Mouse (Mus musculus): ENCODE results near the gene Plekhs1. TPM values are rescaled to one million over a fixed set of nuclear protein-coding genes. Genes with fewer than 3 reads are reported as not detected.

Gene Plekhs1
- polyA plus RNA-seq, 1 experiment from 2014 or later = 0.99 TPM

DNA sequence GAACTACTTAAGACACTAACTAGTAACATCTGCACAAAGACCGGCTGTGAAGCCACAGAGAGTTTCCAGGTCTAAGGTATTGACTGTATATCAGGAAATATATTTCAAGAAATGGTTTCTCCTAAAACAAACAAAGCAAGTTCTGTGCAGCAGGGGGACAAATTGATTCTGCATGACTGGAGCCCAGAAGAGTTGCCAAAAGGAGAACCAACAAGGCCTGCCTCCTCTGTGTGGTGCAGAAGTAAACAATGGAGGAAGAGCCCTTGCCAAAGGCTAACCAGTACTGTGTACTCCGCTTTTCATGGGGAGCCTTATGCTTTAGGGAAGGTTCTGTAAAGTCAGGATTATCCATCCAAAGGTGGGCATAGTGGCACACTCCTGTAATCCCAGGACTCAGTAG is 1.2 kb upstream of the Plekhs1 start:
- ATAC-seq = no peak
- no peak overlapping the region for H3K27ac ChIP-seq (ENCODE audit: low read depth, low read length)

DNA sequence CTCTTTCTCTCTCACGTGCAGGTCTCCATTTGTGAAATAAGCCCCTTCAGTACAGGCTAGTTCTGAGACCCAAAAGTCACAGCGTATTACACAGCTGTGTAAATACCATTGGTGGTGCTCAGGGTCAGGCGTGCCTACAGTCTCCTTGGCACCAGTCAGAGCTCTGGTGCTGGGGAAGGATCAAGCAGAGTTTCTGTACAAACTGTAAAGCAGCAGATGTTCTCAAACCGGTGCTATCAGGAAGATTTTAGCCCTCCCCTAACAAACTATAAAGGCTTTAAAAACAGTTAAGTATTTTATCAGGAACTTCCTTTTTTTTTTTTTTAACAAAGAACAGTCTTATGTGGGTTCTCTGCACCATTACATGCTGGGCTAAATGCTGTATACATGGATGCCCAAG is 1.3 kb downstream of the Plekhs1 start:
- no peak overlapping the region for H3K9ac ChIP-seq (ENCODE audit: low read depth, low read length)
- TF ChIP-seq CTCF (IDR thresholded peaks at IDR 0.05; ENCODE audit: low read depth) = no peak
- 53% methylated on average over 4 of the region's 4 CpGs for WGBS
- H3K4me2 ChIP-seq (replicated peaks; ENCODE audit: low read depth) = no peak overlapping the region
- H3K4me3 ChIP-seq (ENCODE audit: low read depth, low read length) = no peak overlapping the region
- no peaks in the 10 kb centered on the region for H3K9me3 ChIP-seq (ENCODE audit: control insufficient read depth)
- H3K27me3 ChIP-seq (replicated peaks; ENCODE audit: control insufficient read depth, insufficient read depth, low read length) = no peaks in the 10 kb centered on the region
- H3K4me1 ChIP-seq (replicated peaks; ENCODE audit: control insufficient read depth, insufficient read depth, low read length) = no peaks in the 10 kb centered on the region
- ATAC-seq = no peak
- H3K36me3 ChIP-seq (ENCODE audit: control insufficient read depth, insufficient read depth) = no peaks in the 10 kb centered on the region
- H3K27ac ChIP-seq (ENCODE audit: low read depth, low read length) = no peak overlapping the region

More for the DNA sequence above, 1.2 kb upstream of the Plekhs1 start:
- Histone ChIP-seq H3K9ac (ENCODE audit: low read depth, low read length) (no peak overlapping the region), H3K9me3 (ENCODE audit: control insufficient read depth) (no peaks in the 10 kb centered on the region), H3K36me3 (ENCODE audit: control insufficient read depth, insufficient read depth) (no peaks in the 10 kb centered on the region), H3K4me2 (replicated peaks; ENCODE audit: low read depth) (no peak overlapping the region), H3K27me3 (replicated peaks; ENCODE audit: control insufficient read depth, insufficient read depth, low read length) (no peaks in the 10 kb centered on the region), H3K4me1 (replicated peaks; ENCODE audit: control insufficient read depth, insufficient read depth, low read length) (no peaks in the 10 kb centered on the region), H3K4me3 (ENCODE audit: low read depth, low read length) (no peak overlapping the region)
- WGBS = 74% methylated on average over 2 of the region's 2 CpGs
- no peak for TF ChIP-seq CTCF (IDR thresholded peaks at IDR 0.05; ENCODE audit: low read depth)

GRCm38 (mm10) chr19:56466486-56466885 is 5.0 kb downstream of the Plekhs1 start:
- H3K36me3 ChIP-seq (ENCODE audit: control insufficient read depth, insufficient read depth) = no peaks in the 10 kb centered on the region
- no peak overlapping the region for H3K9ac ChIP-seq (ENCODE audit: low read depth, low read length)
- TF ChIP-seq CTCF (IDR thresholded peaks at IDR 0.05; ENCODE audit: low read depth) = no peak
- H3K27ac ChIP-seq (ENCODE audit: low read depth, low read length) = no peak overlapping the region
- no peak overlapping the region for H3K4me2 ChIP-seq (replicated peaks; ENCODE audit: low read depth)
- H3K4me3 ChIP-seq (ENCODE audit: low read depth, low read length) = no peak overlapping the region
- no peaks in the 10 kb centered on the region for H3K27me3 ChIP-seq (replicated peaks; ENCODE audit: control insufficient read depth, insufficient read depth, low read length)
- no peaks in the 10 kb centered on the region for H3K4me1 ChIP-seq (replicated peaks; ENCODE audit: control insufficient read depth, insufficient read depth, low read length)
- H3K9me3 ChIP-seq (ENCODE audit: control insufficient read depth) = no peaks in the 10 kb centered on the region
- WGBS = 81% methylated on average over 8 of the region's 8 CpGs
- ATAC-seq = no peak

GRCm38 (mm10) chr19:56470286-56471020 is 9.0 kb downstream of the Plekhs1 start:
- H3K9me3 ChIP-seq (ENCODE audit: control insufficient read depth) = no peaks in the 10 kb centered on the region
- H3K27me3 ChIP-seq (replicated peaks; ENCODE audit: control insufficient read depth, insufficient read depth, low read length) = no peaks in the 10 kb centered on the region
- no peak for ATAC-seq
- WGBS = 82% methylated on average over 14 of the region's 14 CpGs
- no peak overlapping the region for H3K27ac ChIP-seq (ENCODE audit: low read depth, low read length)
- no peaks in the 10 kb centered on the region for H3K4me1 ChIP-seq (replicated peaks; ENCODE audit: control insufficient read depth, insufficient read depth, low read length)
- no peaks in the 10 kb centered on the region for H3K36me3 ChIP-seq (ENCODE audit: control insufficient read depth, insufficient read depth)
- H3K9ac ChIP-seq (ENCODE audit: low read depth, low read length) = no peak overlapping the region
- no peak overlapping the region for H3K4me3 ChIP-seq (ENCODE audit: low read depth, low read length)
- TF ChIP-seq CTCF (IDR thresholded peaks at IDR 0.05; ENCODE audit: low read depth) = no peak
- H3K4me2 ChIP-seq (replicated peaks; ENCODE audit: low read depth) = no peak overlapping the region

DNA sequence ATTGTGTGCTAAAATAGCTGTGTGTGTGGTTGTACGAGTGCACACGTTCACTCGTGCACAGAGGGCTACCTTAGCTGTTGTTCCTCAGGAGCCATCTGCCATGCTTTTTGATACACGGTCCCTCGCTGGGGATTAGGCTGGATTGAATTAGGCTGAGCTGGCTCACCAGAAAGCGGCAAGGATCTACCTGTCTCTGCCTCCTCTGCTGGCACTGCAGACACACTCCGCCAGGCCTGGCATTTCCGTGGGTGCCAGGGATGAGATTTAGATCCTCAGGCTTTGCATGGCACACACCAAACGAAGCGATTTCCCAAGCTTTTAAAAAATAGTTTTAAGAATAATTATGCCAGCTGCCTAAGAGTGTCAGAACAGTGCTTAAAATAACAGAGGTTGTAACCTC is 10.5 kb downstream of the Plekhs1 start:
- Histone ChIP-seq H3K4me2 (replicated peaks; ENCODE audit: low read depth) (no peak overlapping the region), H3K36me3 (ENCODE audit: control insufficient read depth, insufficient read depth) (no peaks in the 10 kb centered on the region), H3K4me1 (replicated peaks; ENCODE audit: control insufficient read depth, insufficient read depth, low read length) (no peaks in the 10 kb centered on the region), H3K9ac (ENCODE audit: low read depth, low read length) (no peak overlapping the region), H3K27ac (ENCODE audit: low read depth, low read length) (no peak overlapping the region), H3K4me3 (ENCODE audit: low read depth, low read length) (no peak overlapping the region), H3K27me3 (replicated peaks; ENCODE audit: control insufficient read depth, insufficient read depth, low read length) (no peaks in the 10 kb centered on the region), H3K9me3 (ENCODE audit: control insufficient read depth) (no peaks in the 10 kb centered on the region)
- no peak for TF ChIP-seq CTCF (IDR thresholded peaks at IDR 0.05; ENCODE audit: low read depth)
- no peak for ATAC-seq
- 76% methylated on average over 10 of the region's 10 CpGs for WGBS

DNA sequence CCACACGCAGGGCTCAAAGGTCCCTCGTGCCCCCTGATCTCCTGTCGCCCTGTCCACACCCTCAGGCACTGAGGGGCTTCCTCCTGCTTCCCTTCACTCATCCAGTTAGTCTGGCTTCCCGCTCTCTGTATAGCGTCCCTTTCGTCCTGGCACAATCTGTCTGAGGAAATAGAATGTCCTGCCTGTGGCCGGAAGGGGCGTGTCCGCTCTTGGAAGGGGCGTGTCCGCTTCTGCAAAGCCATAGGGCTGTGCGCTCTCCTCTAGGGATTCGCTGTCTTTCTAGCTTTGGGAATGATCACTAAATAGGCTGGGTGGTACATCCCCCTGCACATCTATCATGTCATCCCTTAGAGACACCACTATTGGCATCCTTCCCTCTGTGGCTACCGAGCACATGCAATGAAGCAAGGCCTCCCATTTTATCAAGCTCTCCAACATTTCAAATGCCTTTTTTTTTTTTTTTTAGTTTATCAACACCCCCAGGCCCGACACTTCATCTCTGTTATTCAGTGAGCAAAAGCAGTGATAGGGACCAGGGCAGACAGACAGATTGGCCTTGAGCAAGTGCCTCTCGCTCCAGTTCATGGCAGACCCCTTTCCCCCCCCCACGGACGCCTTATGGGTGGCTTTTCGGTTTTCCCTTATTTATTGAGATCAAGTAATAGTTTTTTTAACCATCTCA is 13.6 kb downstream of the Plekhs1 start:
- WGBS = 46% methylated on average over 19 of the region's 19 CpGs
- peak; percentile 36; the same call in 1 of the 2 replicates for ATAC-seq
- Histone ChIP-seq H3K27ac (ENCODE audit: low read depth, low read length) (no peak overlapping the region), H3K4me3 (ENCODE audit: low read depth, low read length) (no peak overlapping the region), H3K36me3 (ENCODE audit: control insufficient read depth, insufficient read depth) (no peaks in the 10 kb centered on the region), H3K27me3 (replicated peaks; ENCODE audit: control insufficient read depth, insufficient read depth, low read length) (no peaks in the 10 kb centered on the region), H3K4me2 (replicated peaks; ENCODE audit: low read depth) (peak overlapping the region; percentile 59), H3K4me1 (replicated peaks; ENCODE audit: control insufficient read depth, insufficient read depth, low read length) (no peaks in the 10 kb centered on the region), H3K9me3 (ENCODE audit: control insufficient read depth) (no peaks in the 10 kb centered on the region), H3K9ac (ENCODE audit: low read depth, low read length) (no peak overlapping the region)
- no peak for TF ChIP-seq CTCF (IDR thresholded peaks at IDR 0.05; ENCODE audit: low read depth)

Measured in intestine, postnatal 0 days (tissue).